Mouse (Mus musculus): ENCODE measurements around the gene Ndufa13. TPM values are rescaled to one million over a fixed set of nuclear protein-coding genes. Genes with fewer than 3 reads are reported as not detected.

Ndufa13 gene
- polyA plus RNA-seq, 1 experiment, result 135 TPM

DNA sequence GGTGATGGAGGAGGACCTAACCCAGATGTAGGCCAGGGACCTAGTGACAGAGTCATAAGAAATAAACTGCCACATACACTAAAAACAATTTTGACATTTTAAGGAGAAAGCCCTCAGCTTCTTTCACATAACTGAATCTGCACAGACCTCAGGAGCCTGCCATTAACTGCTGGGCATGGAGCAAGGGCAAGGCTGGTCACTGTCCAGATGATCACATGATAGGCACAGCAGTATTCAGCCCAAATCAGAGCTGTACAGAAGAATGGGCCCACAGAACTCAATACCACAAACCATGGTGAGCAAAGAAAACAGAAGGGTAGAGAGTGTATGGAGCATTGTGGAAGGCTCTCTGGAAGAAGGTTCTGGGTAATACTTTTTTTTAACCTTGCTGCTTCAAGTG is 24.5 kb upstream of the Ndufa13 start:
- Histone ChIP-seq H3K36me3 (ENCODE audit: control insufficient read depth, insufficient read depth) (peaks cover 10% of the 10 kb centered on the region), H3K79me2 (ENCODE audit: control insufficient read depth, insufficient read depth) (peaks cover 98% of the 10 kb centered on the region), H3K79me3 (ENCODE audit: low read depth) (peaks cover 47% of the 10 kb centered on the region), H3K27me3 (ENCODE audit: control insufficient read depth, insufficient read depth, insufficient read length) (no peaks in the 10 kb centered on the region), H3K4me3 (ENCODE audit: insufficient read depth, poor library complexity, severe bottlenecking) (no peak overlapping the region), H3ac (ENCODE audit: control insufficient read depth, insufficient read length, low read depth) (no peak overlapping the region)
- TF ChIP-seq CTCF (IDR thresholded peaks at IDR 0.05; ENCODE audit: control insufficient read depth, insufficient read depth, insufficient read length) (no peak), MYOD1 (IDR thresholded peaks at IDR 0.05; ENCODE audit: control insufficient read depth, insufficient read length, low read depth) (no peak), USF1 (IDR thresholded peaks at IDR 0.05; ENCODE audit: low read depth) (no peak), MYOG (IDR thresholded peaks at IDR 0.05; ENCODE audit: control insufficient read depth, extremely low read depth, insufficient read length) (no peak), FOSL1 (IDR thresholded peaks at IDR 0.05; ENCODE audit: insufficient read depth, low read length, poor library complexity, severe bottlenecking) (no peak)

- Histone ChIP-seq H3K79me2 (ENCODE audit: control insufficient read depth, insufficient read depth) (peaks cover 88% of the 10 kb centered on the region), H3K4me3 (ENCODE audit: insufficient read depth, poor library complexity, severe bottlenecking) (no peak overlapping the region), H3K36me3 (ENCODE audit: control insufficient read depth, insufficient read depth) (peaks cover 9% of the 10 kb centered on the region), H3ac (ENCODE audit: control insufficient read depth, insufficient read length, low read depth) (no peak overlapping the region), H3K27me3 (ENCODE audit: control insufficient read depth, insufficient read depth, insufficient read length) (no peaks in the 10 kb centered on the region), H3K79me3 (ENCODE audit: low read depth) (peaks cover 42% of the 10 kb centered on the region)
- TF ChIP-seq USF1 (IDR thresholded peaks at IDR 0.05; ENCODE audit: low read depth), result no peak
- TF ChIP-seq FOSL1 (IDR thresholded peaks at IDR 0.05; ENCODE audit: insufficient read depth, low read length, poor library complexity, severe bottlenecking), result no peak
- no peak for TF ChIP-seq CEBPB (IDR thresholded peaks at IDR 0.05; ENCODE audit: low read depth)
- no peak for TF ChIP-seq CTCF (IDR thresholded peaks at IDR 0.05; ENCODE audit: control insufficient read depth, insufficient read depth, insufficient read length)
- no peak for TF ChIP-seq MYOD1 (IDR thresholded peaks at IDR 0.05; ENCODE audit: control insufficient read depth, insufficient read length, low read depth)
- TF ChIP-seq MAX (IDR thresholded peaks at IDR 0.05), result no peak
- no peak for TF ChIP-seq MYOG (IDR thresholded peaks at IDR 0.05; ENCODE audit: control insufficient read depth, extremely low read depth, insufficient read length)
Measured at GRCm38 (mm10) chr8:69923986-69924385, 21.6 kb upstream of the Ndufa13 start.

DNA sequence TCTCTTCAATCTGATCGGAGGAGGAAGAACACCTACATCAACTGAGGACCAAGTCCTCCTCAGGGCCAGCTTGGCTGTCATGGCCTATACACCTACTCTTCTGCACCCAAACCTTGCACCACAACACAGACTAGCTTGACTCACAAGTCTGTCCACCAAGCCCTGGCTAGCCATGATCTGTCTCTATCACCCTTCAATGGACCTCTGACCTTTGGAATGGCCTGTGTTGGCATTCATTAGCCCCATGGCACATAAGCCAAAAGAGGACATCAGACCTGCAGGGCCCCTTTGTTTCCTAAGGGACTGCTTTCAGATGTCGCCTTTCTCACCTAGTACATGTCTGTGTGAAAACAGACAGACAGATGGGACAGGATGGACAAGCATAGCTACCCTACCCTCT is 18.8 kb upstream of the Ndufa13 start:
- H3K4me3 ChIP-seq (ENCODE audit: insufficient read depth, poor library complexity, severe bottlenecking), result no peak overlapping the region
- H3ac ChIP-seq (ENCODE audit: control insufficient read depth, insufficient read length, low read depth), result no peak overlapping the region
- TF ChIP-seq FOSL1 (IDR thresholded peaks at IDR 0.05; ENCODE audit: insufficient read depth, low read length, poor library complexity, severe bottlenecking) (no peak), MAX (IDR thresholded peaks at IDR 0.05) (no peak), CEBPB (IDR thresholded peaks at IDR 0.05; ENCODE audit: low read depth) (no peak)
- H3K79me3 ChIP-seq (ENCODE audit: low read depth), result peaks cover 46% of the 10 kb centered on the region
- no peaks in the 10 kb centered on the region for H3K27me3 ChIP-seq (ENCODE audit: control insufficient read depth, insufficient read depth, insufficient read length)
- peaks cover 73% of the 10 kb centered on the region for H3K79me2 ChIP-seq (ENCODE audit: control insufficient read depth, insufficient read depth)
- H3K36me3 ChIP-seq (ENCODE audit: control insufficient read depth, insufficient read depth), result peaks cover 16% of the 10 kb centered on the region

GRCm38 (mm10) chr8:69919876-69920662 is 17.7 kb upstream of the Ndufa13 start:
- Histone ChIP-seq H3ac (ENCODE audit: control insufficient read depth, insufficient read length, low read depth) (no peak overlapping the region), H3K36me3 (ENCODE audit: control insufficient read depth, insufficient read depth) (peaks cover 19% of the 10 kb centered on the region)
- TF ChIP-seq MAX (IDR thresholded peaks at IDR 0.05), result no peak
- TF ChIP-seq USF1 (IDR thresholded peaks at IDR 0.05; ENCODE audit: low read depth), result peak; percentile 88

DNA sequence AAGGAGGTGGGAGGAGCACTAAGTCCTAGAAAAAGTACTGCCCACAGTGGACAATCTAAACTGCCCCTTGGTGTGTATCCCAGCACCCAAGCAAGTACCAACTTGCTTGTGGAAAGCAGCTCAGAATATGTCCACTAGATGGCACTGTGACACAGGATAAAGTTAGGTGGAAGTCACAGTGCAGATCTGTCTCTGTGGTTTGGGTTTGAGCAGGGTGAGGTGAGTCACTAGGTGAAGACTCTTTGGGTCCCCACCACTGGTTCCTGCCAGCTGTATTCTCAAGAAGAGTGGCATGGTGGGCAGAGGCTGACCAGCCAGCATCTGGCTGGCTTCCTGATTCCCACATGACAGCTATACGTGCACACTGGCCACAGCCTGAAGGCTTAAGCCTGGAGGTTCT is 16.7 kb upstream of the Ndufa13 start:
- Histone ChIP-seq H3K79me2 (ENCODE audit: control insufficient read depth, insufficient read depth) (peaks cover 52% of the 10 kb centered on the region), H3K27me3 (ENCODE audit: control insufficient read depth, insufficient read depth, insufficient read length) (no peaks in the 10 kb centered on the region), H3K4me3 (ENCODE audit: insufficient read depth, poor library complexity, severe bottlenecking) (no peak overlapping the region), H3K79me3 (ENCODE audit: low read depth) (peaks cover 33% of the 10 kb centered on the region), H3K36me3 (ENCODE audit: control insufficient read depth, insufficient read depth) (peaks cover 27% of the 10 kb centered on the region), H3ac (ENCODE audit: control insufficient read depth, insufficient read length, low read depth) (no peak overlapping the region)
- TF ChIP-seq CEBPB (IDR thresholded peaks at IDR 0.05; ENCODE audit: low read depth) (no peak), FOSL1 (IDR thresholded peaks at IDR 0.05; ENCODE audit: insufficient read depth, low read length, poor library complexity, severe bottlenecking) (no peak), CTCF (IDR thresholded peaks at IDR 0.05; ENCODE audit: control insufficient read depth, insufficient read depth, insufficient read length) (peak; percentile 65), MYOD1 (IDR thresholded peaks at IDR 0.05; ENCODE audit: control insufficient read depth, insufficient read length, low read depth) (peak; percentile 50), MAX (IDR thresholded peaks at IDR 0.05) (peak; percentile 24)

More at GRCm38 (mm10) chr8:69919876-69920662, 17.7 kb upstream of the Ndufa13 start:
- H3K27me3 ChIP-seq (ENCODE audit: control insufficient read depth, insufficient read depth, insufficient read length), result no peaks in the 10 kb centered on the region
- H3K4me3 ChIP-seq (ENCODE audit: insufficient read depth, poor library complexity, severe bottlenecking), result no peak overlapping the region
- H3K79me2 ChIP-seq (ENCODE audit: control insufficient read depth, insufficient read depth), result peaks cover 63% of the 10 kb centered on the region
- H3K79me3 ChIP-seq (ENCODE audit: low read depth), result peaks cover 42% of the 10 kb centered on the region

GRCm38 (mm10) chr8:69918506-69918905 is 16.1 kb upstream of the Ndufa13 start:
- H3K4me3 ChIP-seq (ENCODE audit: insufficient read depth, poor library complexity, severe bottlenecking), result no peak overlapping the region
- H3ac ChIP-seq (ENCODE audit: control insufficient read depth, insufficient read length, low read depth), result no peak overlapping the region
- peaks cover 29% of the 10 kb centered on the region for H3K79me3 ChIP-seq (ENCODE audit: low read depth)
- H3K36me3 ChIP-seq (ENCODE audit: control insufficient read depth, insufficient read depth), result peaks cover 32% of the 10 kb centered on the region
- TF ChIP-seq USF1 (IDR thresholded peaks at IDR 0.05; ENCODE audit: low read depth), result no peak
- no peak for TF ChIP-seq CTCF (IDR thresholded peaks at IDR 0.05; ENCODE audit: control insufficient read depth, insufficient read depth, insufficient read length)
- no peak for TF ChIP-seq MAX (IDR thresholded peaks at IDR 0.05)
- no peak for TF ChIP-seq FOSL1 (IDR thresholded peaks at IDR 0.05; ENCODE audit: insufficient read depth, low read length, poor library complexity, severe bottlenecking)
- TF ChIP-seq MYOG (IDR thresholded peaks at IDR 0.05; ENCODE audit: control insufficient read depth, extremely low read depth, insufficient read length), result no peak
- no peak for TF ChIP-seq MYOD1 (IDR thresholded peaks at IDR 0.05; ENCODE audit: control insufficient read depth, insufficient read length, low read depth)
- TF ChIP-seq CEBPB (IDR thresholded peaks at IDR 0.05; ENCODE audit: low read depth), result no peak
- H3K79me2 ChIP-seq (ENCODE audit: control insufficient read depth, insufficient read depth), result peaks cover 47% of the 10 kb centered on the region
- H3K27me3 ChIP-seq (ENCODE audit: control insufficient read depth, insufficient read depth, insufficient read length), result no peaks in the 10 kb centered on the region

Data from C2C12 (cell line).